Mouse (Mus musculus): ENCODE measurements around the gene Abce1. TPM values are rescaled to one million over a fixed set of nuclear protein-coding genes. Genes with fewer than 3 reads are reported as not detected.
"Not testable (repeated sequence)": the region's sequence is repeated elsewhere in the genome, so short reads cannot be mapped to it uniquely, and the experiment has no call there.

Gene Abce1
- polyA plus RNA-seq, 2 experiments: 65.9 to 87.5 TPM

- Histone ChIP-seq H3K4me3 (replicated peaks; ENCODE audit: low read length) (no peak overlapping the region), H3K4me1 (ENCODE audit: control insufficient read depth, insufficient read depth, low read length) (no peaks in the 10 kb centered on the region), H3K9me3 (ENCODE audit: control insufficient read depth, low read length) (no peaks in the 10 kb centered on the region), H3K27ac (replicated peaks; ENCODE audit: low read depth, low read length) (no peak overlapping the region), H3K9ac (ENCODE audit: low read depth, low read length, severe bottlenecking) (no peak overlapping the region), H3K36me3 (ENCODE audit: control insufficient read depth, insufficient read depth, low read length) (peaks cover 40% of the 10 kb centered on the region), H3K4me2 (replicated peaks; ENCODE audit: low read depth, low read length, severe bottlenecking) (no peak overlapping the region), H3K27me3 (ENCODE audit: control insufficient read depth, insufficient read depth, low read length) (no peaks in the 10 kb centered on the region)
- no peak for DNase-seq (ENCODE audit: low spot score)
- ATAC-seq (ENCODE audit: low FRiP score, low read depth): no peak
- TF ChIP-seq POLR2A (IDR thresholded peaks at IDR 0.05; ENCODE audit: borderline replicate concordance, extremely low read depth, insufficient read depth, insufficient read length): no peak
- WGBS: 85% methylated on average over 4 of the region's 4 CpGs
Observed at GRCm38 (mm10) chr8:79676461-79676860, 35.1 kb downstream of the Abce1 start.

GRCm38 (mm10) chr8:79658715-79659114 is 52.8 kb downstream of the Abce1 start:
- not testable (repeated sequence) for H3K4me1 ChIP-seq (ENCODE audit: control insufficient read depth, insufficient read depth, low read length); H3K4me2 ChIP-seq (replicated peaks; ENCODE audit: low read depth, low read length, severe bottlenecking); H3K4me3 ChIP-seq (replicated peaks; ENCODE audit: low read length); ATAC-seq (ENCODE audit: low FRiP score, low read depth); DNase-seq (ENCODE audit: low spot score); H3K27ac ChIP-seq (replicated peaks; ENCODE audit: low read depth, low read length); H3K9ac ChIP-seq (ENCODE audit: low read depth, low read length, severe bottlenecking); H3K9me3 ChIP-seq (ENCODE audit: control insufficient read depth, low read length); H3K27me3 ChIP-seq (ENCODE audit: control insufficient read depth, insufficient read depth, low read length)
- WGBS: 82% methylated on average over 4 of the region's 4 CpGs
- H3K36me3 ChIP-seq (ENCODE audit: control insufficient read depth, insufficient read depth, low read length): peaks cover 66% of the 10 kb centered on the region

- Histone ChIP-seq H3K27ac (replicated peaks; ENCODE audit: low read depth, low read length) (no peak overlapping the region), H3K4me3 (replicated peaks; ENCODE audit: low read length) (no peak overlapping the region), H3K4me1 (ENCODE audit: control insufficient read depth, insufficient read depth, low read length) (peaks cover 3% of the 10 kb centered on the region; the same call in 1 of the 2 replicates), H3K4me2 (replicated peaks; ENCODE audit: low read depth, low read length, severe bottlenecking) (no peak overlapping the region), H3K9me3 (ENCODE audit: control insufficient read depth, low read length) (no peaks in the 10 kb centered on the region), H3K36me3 (ENCODE audit: control insufficient read depth, insufficient read depth, low read length) (peaks cover 43% of the 10 kb centered on the region), H3K27me3 (ENCODE audit: control insufficient read depth, insufficient read depth, low read length) (no peaks in the 10 kb centered on the region), H3K9ac (ENCODE audit: low read depth, low read length, severe bottlenecking) (no peak overlapping the region)
- 81% methylated on average over 4 of the region's 4 CpGs for WGBS
- ATAC-seq (ENCODE audit: low FRiP score, low read depth) (no peak), DNase-seq (ENCODE audit: low spot score) (no peak)
- TF ChIP-seq POLR2A (IDR thresholded peaks at IDR 0.05; ENCODE audit: borderline replicate concordance, extremely low read depth, insufficient read depth, insufficient read length): no peak
Observed at GRCm38 (mm10) chr8:79653736-79654135, 57.8 kb downstream of the Abce1 start.

- no peak for ATAC-seq (ENCODE audit: low FRiP score, low read depth)
- TF ChIP-seq POLR2A (IDR thresholded peaks at IDR 0.05; ENCODE audit: borderline replicate concordance, extremely low read depth, insufficient read depth, insufficient read length): no peak
- no peak for DNase-seq (ENCODE audit: low spot score)
- Histone ChIP-seq H3K4me3 (replicated peaks; ENCODE audit: low read length) (no peak overlapping the region), H3K9ac (ENCODE audit: low read depth, low read length, severe bottlenecking) (no peak overlapping the region), H3K36me3 (ENCODE audit: control insufficient read depth, insufficient read depth, low read length) (peaks cover 50% of the 10 kb centered on the region), H3K4me2 (replicated peaks; ENCODE audit: low read depth, low read length, severe bottlenecking) (no peak overlapping the region), H3K27ac (replicated peaks; ENCODE audit: low read depth, low read length) (no peak overlapping the region), H3K27me3 (ENCODE audit: control insufficient read depth, insufficient read depth, low read length) (no peaks in the 10 kb centered on the region), H3K4me1 (ENCODE audit: control insufficient read depth, insufficient read depth, low read length) (peaks cover 3% of the 10 kb centered on the region; the same call in 1 of the 2 replicates), H3K9me3 (ENCODE audit: control insufficient read depth, low read length) (no peaks in the 10 kb centered on the region)
- WGBS: 80% methylated on average over 1 of the region's 1 CpGs
Observed at GRCm38 (mm10) chr8:79650158-79650814, 61.3 kb downstream of the Abce1 start.

- Histone ChIP-seq H3K27me3 (ENCODE audit: control insufficient read depth, insufficient read depth, low read length) (no peaks in the 10 kb centered on the region), H3K9me3 (ENCODE audit: control insufficient read depth, low read length) (no peaks in the 10 kb centered on the region), H3K4me2 (replicated peaks; ENCODE audit: low read depth, low read length, severe bottlenecking) (no peak overlapping the region), H3K4me1 (ENCODE audit: control insufficient read depth, insufficient read depth, low read length) (peaks cover 3% of the 10 kb centered on the region; the same call in 1 of the 2 replicates), H3K27ac (replicated peaks; ENCODE audit: low read depth, low read length) (no peak overlapping the region), H3K9ac (ENCODE audit: low read depth, low read length, severe bottlenecking) (no peak overlapping the region), H3K4me3 (replicated peaks; ENCODE audit: low read length) (no peak overlapping the region), H3K36me3 (ENCODE audit: control insufficient read depth, insufficient read depth, low read length) (peaks cover 45% of the 10 kb centered on the region)
- DNase-seq (ENCODE audit: low spot score): no peak
- ATAC-seq (ENCODE audit: low FRiP score, low read depth): no peak
- 72% methylated on average over 4 of the region's 4 CpGs for WGBS
- TF ChIP-seq POLR2A (IDR thresholded peaks at IDR 0.05; ENCODE audit: borderline replicate concordance, extremely low read depth, insufficient read depth, insufficient read length): no peak
Observed at GRCm38 (mm10) chr8:79649569-79649968, 62.0 kb downstream of the Abce1 start.
